Mouse (Mus musculus) regulatory T cell (primary cell): ENCODE measurements around the gene Ppm1j.
"Not testable (repeated sequence)": the region's sequence is repeated elsewhere in the genome, so short reads cannot be mapped to it uniquely, and the experiment has no call there.

ENCODE experiments used
- in situ Hi-C: fragments of 300-600 bp; cut with MboI, MseI; formaldehyde crosslinking; loops from one replicate; pipeline ENCODE4 v1.15.1; 2025; ENCODE audit warnings: high pct_unique_total_duplicates

Ppm1j gene

GRCm38 (mm10) chr3:104780561-104781420, at the start of gene Ppm1j:
Ppm1j (plus strand) TSS chr3:104781056.
- in situ Hi-C loops = loop anchor here (5.0 kb wide), 2 partner anchors 187 to 277 kb away; no protein-coding TSS in a partner anchor

GRCm38 (mm10) chr3:104732907-104733306, 47.9 kb upstream of the Ppm1j start:
- in situ Hi-C loops = no loop called here

GRCm38 (mm10) chr3:104734654-104735053, 46.2 kb upstream of the Ppm1j start:
- in situ Hi-C loops = no loop called here

- in situ Hi-C loops = no loop called here
Measured at GRCm38 (mm10) chr3:104741954-104742353, 38.9 kb upstream of the Ppm1j start.

GRCm38 (mm10) chr3:104743161-104743560, 37.7 kb upstream of the Ppm1j start:
- in situ Hi-C loops = no loop called here

GRCm38 (mm10) chr3:104743864-104744263, 37.0 kb upstream of the Ppm1j start:
- in situ Hi-C loops = no loop called here

GRCm38 (mm10) chr3:104752845-104753244, 28.0 kb upstream of the Ppm1j start:
- in situ Hi-C loops = not testable (repeated sequence)

GRCm38 (mm10) chr3:104758406-104758805, 22.4 kb upstream of the Ppm1j start:
- in situ Hi-C loops = no loop called here

GRCm38 (mm10) chr3:104758869-104759268, 22.0 kb upstream of the Ppm1j start:
- in situ Hi-C loops = no loop called here

- in situ Hi-C loops = not testable (repeated sequence)
Measured at GRCm38 (mm10) chr3:104762103-104762863, 18.6 kb upstream of the Ppm1j start.

GRCm38 (mm10) chr3:104765021-104765420, 15.8 kb upstream of the Ppm1j start:
- in situ Hi-C loops = no loop called here

- in situ Hi-C loops = no loop called here
Measured at GRCm38 (mm10) chr3:104767141-104767540, 13.7 kb upstream of the Ppm1j start.

- in situ Hi-C loops = no loop called here
Measured at GRCm38 (mm10) chr3:104767716-104768115, 13.1 kb upstream of the Ppm1j start.

- in situ Hi-C loops = no loop called here
Measured at GRCm38 (mm10) chr3:104769135-104769534, 11.7 kb upstream of the Ppm1j start.

- in situ Hi-C loops = loop anchor here (5.0 kb wide), 1 partner anchor 58 kb away; no protein-coding TSS in a partner anchor
Measured at GRCm38 (mm10) chr3:104770035-104770434, 10.8 kb upstream of the Ppm1j start.

GRCm38 (mm10) chr3:104770918-104771317, 9.9 kb upstream of the Ppm1j start:
- in situ Hi-C loops = loop anchor here (5.0 kb wide), 1 partner anchor 59 kb away; no protein-coding TSS in a partner anchor

- in situ Hi-C loops = loop anchor here (5.0 kb wide), 1 partner anchor 59 kb away; no protein-coding TSS in a partner anchor
Measured at GRCm38 (mm10) chr3:104771460-104771859, 9.4 kb upstream of the Ppm1j start.

GRCm38 (mm10) chr3:104773301-104773700, 7.6 kb upstream of the Ppm1j start:
- in situ Hi-C loops = loop anchor here (5.0 kb wide), 1 partner anchor 61 kb away; no protein-coding TSS in a partner anchor

- in situ Hi-C loops = no loop called here
Measured at GRCm38 (mm10) chr3:104777342-104777741, 3.5 kb upstream of the Ppm1j start.

- in situ Hi-C loops = loop anchor here (5.0 kb wide), 2 partner anchors 187 to 277 kb away; no protein-coding TSS in a partner anchor
Measured at GRCm38 (mm10) chr3:104779949-104780348, 907 bp upstream of the Ppm1j start.

GRCm38 (mm10) chr3:104781471-104781903, 631 bp downstream of the Ppm1j start, which contains the start of gene Fam19a3:
Fam19a3 (minus strand) TSS chr3:104781840.
- in situ Hi-C loops = loop anchor here (5.0 kb wide), 2 partner anchors 186 to 276 kb away; no protein-coding TSS in a partner anchor
